Mouse (Mus musculus) kidney, adult 2 months (tissue): Measurements from ENCODE around the gene Mcrip1.

Experiments
- CTCF ChIP-seq: fragments of 200-500 bp; conservative IDR thresholded peaks from 2 replicates; pipeline ENCODE4 v1.5.1; 2011; ENCODE audit warnings: low read depth, mild to moderate bottlenecking, control low read depth, low read length, moderate library complexity, mixed read lengths; ENCODE audit not compliant: insufficient read depth, insufficient read length
- POLR2A ChIP-seq: fragments of 200-500 bp; IDR thresholded peaks from one replicate; pipeline ENCODE4 v1.6.1; 2011; ENCODE audit warnings: low read depth, low read length, control low read depth

- TF ChIP-seq CTCF, result no peak
- TF ChIP-seq POLR2A, result no peak
These were observed 24.2 kb upstream of the Mcrip1 start for GRCm38 (mm10) chr11:120573585-120574277.
